Mouse (Mus musculus) ES-CJ7 (cell line): ENCODE results near the gene Dmbx1.

Experiments
- DNase-seq: peaks from one replicate; pipeline ENCODE4 v3.0.0; 2011; ENCODE audit warnings: low read depth, low spot score

Gene Dmbx1

GRCm38 (mm10) chr4:115940681-115941080 lies 955 bp upstream of the Dmbx1 start:
- no peak for DNase-seq

GRCm38 (mm10) chr4:115938276-115939160 lies 1.2 kb downstream of the Dmbx1 start:
- no peak for DNase-seq

GRCm38 (mm10) chr4:115937061-115937976 lies 2.4 kb downstream of the Dmbx1 start:
- DNase-seq = no peak

- DNase-seq = peak; percentile 49
These were observed 3.1 kb downstream of the Dmbx1 start for GRCm38 (mm10) chr4:115936646-115937045.

GRCm38 (mm10) chr4:115935835-115936581 lies 3.7 kb downstream of the Dmbx1 start:
- peak; percentile 32 for DNase-seq

GRCm38 (mm10) chr4:115931556-115932088 lies 8.1 kb downstream of the Dmbx1 start:
- DNase-seq = no peak

GRCm38 (mm10) chr4:115927637-115928036 lies 12.1 kb downstream of the Dmbx1 start:
- no peak for DNase-seq

- DNase-seq = no peak
These were observed 16.4 kb downstream of the Dmbx1 start for GRCm38 (mm10) chr4:115923262-115923880.

GRCm38 (mm10) chr4:115922688-115923087 lies 17.0 kb downstream of the Dmbx1 start:
- no peak for DNase-seq

GRCm38 (mm10) chr4:115919911-115920310 lies 19.8 kb downstream of the Dmbx1 start:
- no peak for DNase-seq

GRCm38 (mm10) chr4:115911586-115911985 lies 28.1 kb downstream of the Dmbx1 start:
- no peak for DNase-seq

GRCm38 (mm10) chr4:115908641-115909040 lies 31.1 kb downstream of the Dmbx1 start:
- no peak for DNase-seq

- DNase-seq = no peak
These were observed 31.7 kb downstream of the Dmbx1 start for GRCm38 (mm10) chr4:115907994-115908393.

GRCm38 (mm10) chr4:115906791-115907190 lies 32.9 kb downstream of the Dmbx1 start:
- no peak for DNase-seq

GRCm38 (mm10) chr4:115905701-115906100 lies 34.0 kb downstream of the Dmbx1 start:
- no peak for DNase-seq

GRCm38 (mm10) chr4:115904375-115904774 lies 35.4 kb downstream of the Dmbx1 start:
- no peak for DNase-seq

- peak; percentile 71 for DNase-seq
These were observed 36.9 kb downstream of the Dmbx1 start for GRCm38 (mm10) chr4:115902816-115903215.

- peak; percentile 63 for DNase-seq
These were observed 41.7 kb downstream of the Dmbx1 start for GRCm38 (mm10) chr4:115897901-115898631.

GRCm38 (mm10) chr4:115894281-115894680 lies 45.4 kb downstream of the Dmbx1 start:
- DNase-seq = peak; percentile 38

GRCm38 (mm10) chr4:115890553-115890952 lies 49.2 kb downstream of the Dmbx1 start, which contains the start of gene 6430628N08Rik:
6430628N08Rik (plus strand) TSS chr4:115890665.
- DNase-seq = no peak
